Mouse (Mus musculus) kidney, postnatal 0 days (tissue): ENCODE measurements around the gene Pcsk6. TPM values are rescaled to one million over a fixed set of nuclear protein-coding genes. Genes with fewer than 3 reads are reported as not detected.
"Not testable (repeated sequence)": the region's sequence is repeated elsewhere in the genome, so short reads cannot be mapped to it uniquely, and the experiment has no call there.

ENCODE experiments used
- ATAC-seq: fragments of 200-750 bp; cut with Nextera tagmentation; replicated peaks from 2 replicates; pipeline ENCODE4 v1.8.0; 2017; ENCODE audit warnings: low read depth, moderate number of reproducible peaks, moderate TSS enrichment, moderate library complexity; ENCODE audit not compliant: low FRiP score
- DNase-seq: peaks from one replicate; pipeline ENCODE4 v3.0.0-alpha.2; 2016; ENCODE audit warnings: low spot score
- H3K27ac ChIP-seq: fragments of 300-500 bp; sonication (generic); 2 replicates; pipeline ENCODE4 v1.5.1; 2014; ENCODE audit warnings: mild to moderate bottlenecking
- H3K27me3 ChIP-seq: fragments of 300-500 bp; sonication (generic); 2 replicates; pipeline ENCODE4 v1.6.1; 2014; ENCODE audit warnings: low read length, mixed read lengths; ENCODE audit not compliant: insufficient read depth
- H3K36me3 ChIP-seq: fragments of 300-500 bp; sonication (generic); 2 replicates; pipeline ENCODE4 v1.6.1; 2014; ENCODE audit warnings: low read length, mixed read lengths; ENCODE audit not compliant: insufficient read depth
- H3K4me1 ChIP-seq: fragments of 300-500 bp; sonication (generic); replicated peaks from 2 replicates; pipeline ENCODE4 v1.6.1; 2014; ENCODE audit warnings: antibody characterized with exemption, low read length, mixed read lengths; ENCODE audit not compliant: insufficient read depth
- H3K4me2 ChIP-seq: fragments of 300-500 bp; sonication (generic); 2 replicates; pipeline ENCODE4 v1.6.1; 2014; ENCODE audit warnings: mild to moderate bottlenecking, low read length, moderate library complexity, mixed read lengths
- H3K4me3 ChIP-seq: fragments of 300-500 bp; sonication (generic); replicated peaks from 2 replicates; pipeline ENCODE4 v1.5.1; 2014; ENCODE audit warnings: low read depth, low read length
- H3K9ac ChIP-seq: fragments of 300-500 bp; sonication (generic); 2 replicates; pipeline ENCODE4 v1.6.1; 2014; ENCODE audit warnings: low read depth, low read length
- H3K9me3 ChIP-seq: fragments of 300-500 bp; sonication (generic); replicated peaks from 2 replicates; pipeline ENCODE4 v1.6.1; 2016; ENCODE audit warnings: low read length, inconsistent platforms, mixed read lengths
- CTCF ChIP-seq: IDR thresholded peaks from 2 replicates; pipeline ENCODE4 v1.5.1; 2016; ENCODE audit warnings: antibody characterized with exemption, low read depth, mild to moderate bottlenecking, moderate library complexity
- WGBS: fragments of 180-500 bp; shearing (Covaris S2); extraction: QIAGEN DNeasy Blood & Tissue Kit; methylation state at CpG from one replicate; pipeline ENCODE4 v1.1.7; 2014; 5-methylcytosine and 5-hydroxymethylcytosine counted together
- polyA plus RNA-seq: library from polyadenylated mRNA; unstranded; fragments of >200 nt; fragmentation: Nextera tagmentation; extraction: Ambion mirVana; gene quantifications from 2 replicates; pipeline ENCODE4 v1.2.1, GENCODE M21; 2015

Pcsk6 gene
- polyA plus RNA-seq, 1 experiment from 2014 or later = 4.2 TPM

- H3K9ac ChIP-seq = no peak overlapping the region
- ATAC-seq = no peak
Measured at GRCm38 (mm10) chr7:66048446-66049230, 187.1 kb downstream of the Pcsk6 start.

GRCm38 (mm10) chr7:66053946-66054483 lies 192.5 kb downstream of the Pcsk6 start:
- 88% methylated on average over 4 of the region's 4 CpGs for WGBS
- H3K36me3 ChIP-seq = no peaks in the 10 kb centered on the region
- H3K9ac ChIP-seq = no peak overlapping the region
- ATAC-seq (no peak), DNase-seq (no peak)
- H3K27me3 ChIP-seq = no peaks in the 10 kb centered on the region
- no peak overlapping the region for H3K4me3 ChIP-seq
- TF ChIP-seq CTCF = no peak
- no peak overlapping the region for H3K27ac ChIP-seq
- no peaks in the 10 kb centered on the region for H3K9me3 ChIP-seq
- H3K4me1 ChIP-seq = no peaks in the 10 kb centered on the region
- no peak overlapping the region for H3K4me2 ChIP-seq

More at GRCm38 (mm10) chr7:66048446-66049230, 187.1 kb downstream of the Pcsk6 start:
- no peak overlapping the region for H3K27ac ChIP-seq
- no peaks in the 10 kb centered on the region for H3K27me3 ChIP-seq
- H3K36me3 ChIP-seq = no peaks in the 10 kb centered on the region
- WGBS = 82% methylated on average over 12 of the region's 12 CpGs
- no peak for DNase-seq
- no peak for TF ChIP-seq CTCF
- H3K9me3 ChIP-seq = no peaks in the 10 kb centered on the region
- H3K4me1 ChIP-seq = no peaks in the 10 kb centered on the region
- no peak overlapping the region for H3K4me2 ChIP-seq
- no peak overlapping the region for H3K4me3 ChIP-seq

- H3K36me3 ChIP-seq, H3K4me3 ChIP-seq, H3K27me3 ChIP-seq, ATAC-seq, H3K9ac ChIP-seq, H3K4me2 ChIP-seq, H3K9me3 ChIP-seq, H3K4me1 ChIP-seq, H3K27ac ChIP-seq: not testable (repeated sequence)
- WGBS = 3% methylated on average over 2 of the region's 2 CpGs
- DNase-seq = peak; percentile 62
- peak; percentile 87 for TF ChIP-seq CTCF
Measured at GRCm38 (mm10) chr7:66055356-66055755, 193.8 kb downstream of the Pcsk6 start.

GRCm38 (mm10) chr7:66058703-66059102 lies 197.2 kb downstream of the Pcsk6 start, which contains the start of gene Snrpa1:
Gene Snrpa1 (plus strand): TSS chr7:66059003.
- Histone ChIP-seq H3K9me3 (no peaks in the 10 kb centered on the region), H3K36me3 (peaks cover 7% of the 10 kb centered on the region; the same call in 1 of the 2 replicates), H3K4me3 (peak within 1 kb of the TSS; percentile 96), H3K27me3 (no peaks in the 10 kb centered on the region), H3K9ac (peak within 1 kb of the TSS; percentile 82), H3K4me1 (no peaks in the 10 kb centered on the region; the same call in 1 of the 2 replicates), H3K4me2 (peak within 1 kb of the TSS; percentile 91), H3K27ac (no peak within 1 kb of the TSS)
- 72% methylated on average over 1 of the region's 1 CpGs for WGBS
- DNase-seq = no peak
- TF ChIP-seq CTCF = no peak
- no peak for ATAC-seq

GRCm38 (mm10) chr7:66060066-66060956 lies 198.8 kb downstream of the Pcsk6 start:
- ATAC-seq = peak; percentile 91
- Histone ChIP-seq H3K36me3 (peaks cover 18% of the 10 kb centered on the region), H3K4me2 (peak overlapping the region; percentile 91), H3K27ac (peak overlapping the region; percentile 60), H3K27me3 (no peaks in the 10 kb centered on the region), H3K9ac (peak overlapping the region; percentile 82), H3K4me3 (peak overlapping the region; percentile 96), H3K9me3 (no peaks in the 10 kb centered on the region), H3K4me1 (no peaks in the 10 kb centered on the region; the same call in 1 of the 2 replicates)
- WGBS = under 1% methylated on average over 64 of the region's 64 CpGs
- peak; percentile 16; the same call in 1 of the 2 replicates for TF ChIP-seq CTCF
- DNase-seq = peak; percentile 95

- under 1% methylated on average over 14 of the region's 14 CpGs for WGBS
- Histone ChIP-seq H3K27ac (peak overlapping the region; percentile 60; the same call in 1 of the 2 replicates), H3K9ac (peak overlapping the region; percentile 82), H3K27me3 (no peaks in the 10 kb centered on the region), H3K4me1 (no peaks in the 10 kb centered on the region; the same call in 1 of the 2 replicates), H3K36me3 (peaks cover 24% of the 10 kb centered on the region), H3K4me2 (peak overlapping the region; percentile 91), H3K9me3 (no peaks in the 10 kb centered on the region), H3K4me3 (peak overlapping the region; percentile 96)
- ATAC-seq = no peak
- no peak for DNase-seq
- no peak for TF ChIP-seq CTCF
Measured at GRCm38 (mm10) chr7:66061057-66061456, 199.5 kb downstream of the Pcsk6 start.
